Comparison of ENCODE assay signal across 9 mouse cellular contexts in genomic region chr11:97401082-97401481, GRCm38 (mm10). TPM values are rescaled to one million over a fixed set of nuclear protein-coding genes. Genes with fewer than 3 reads are reported as not detected.
DNase-seq lines count a peak whose midpoint lies in the region; ATAC-seq and TF ChIP-seq lines count a peak whose summit lies in the region.
"Had no signal": no experiment of that assay in that cellular context is flagged by ENCODE, and none has a peak within 500 bp of the region (broad histone marks: within the 10 kb centered on the region; RNA-seq: fewer than 3 reads in every experiment).

No protein-coding gene starts in this region.

- ATAC-seq in neural tube, embryonic 11.5 days (ENCODE audit: insufficient read depth, low FRiP score, low TSS enrichment) = no peak
- ATAC-seq in hindbrain, embryonic 13.5 days (ENCODE audit: low FRiP score) = peak; percentile 13; the same call in 1 of the 2 replicates
- ATAC-seq in midbrain, postnatal 0 days (ENCODE audit: low FRiP score) = peak; percentile 24; the same call in 1 of the 2 replicates
- no peak for ATAC-seq in kidney, embryonic 14.5 days (ENCODE audit: low FRiP score, low TSS enrichment)

- 17% methylated on average over 6 of the region's 6 CpGs for WGBS in neural tube, embryonic 11.5 days
- 8% methylated on average over 6 of the region's 6 CpGs for WGBS in hindbrain, embryonic 13.5 days
- WGBS in midbrain, postnatal 0 days = 16% methylated on average over 6 of the region's 6 CpGs
- WGBS in kidney, embryonic 14.5 days = 23% methylated on average over 6 of the region's 6 CpGs

- H3K4me2 ChIP-seq in neural tube, embryonic 11.5 days (ENCODE audit: low read depth) = no peak overlapping the region
- H3K4me2 ChIP-seq in hindbrain, embryonic 13.5 days = peak overlapping the region; percentile 64
- H3K4me2 ChIP-seq in midbrain, postnatal 0 days (ENCODE audit: low read depth, low read length, poor library complexity, severe bottlenecking) = no peak overlapping the region
- H3K4me2 ChIP-seq in kidney, embryonic 14.5 days (replicated peaks; ENCODE audit: low read depth, low read length) = no peak overlapping the region

- no peak for DNase-seq in neural tube, embryonic 11.5 days (ENCODE audit: low spot score)
- DNase-seq in neural tube, embryonic 10.5 days (ENCODE audit: extremely low spot score, low spot score) = no peak
- peak; percentile 70 to 71 for DNase-seq in cerebellum, postnatal 10 days
- peak; percentile 61 for DNase-seq in midbrain, postnatal 0 days (ENCODE audit: low spot score)
- DNase-seq in urinary bladder, postnatal 14 days (ENCODE audit: low spot score) = no peak
- no peak for DNase-seq in gastrocnemius, adult 8-10 months (ENCODE audit: low spot score in 2 of 2)

- 0 out of 2 replicates have a peak overlapping the region, but pooled peaks have one; percentile 10 for H3K9ac ChIP-seq in neural tube, embryonic 11.5 days (ENCODE audit: low read length)
- no peak overlapping the region for H3K9ac ChIP-seq in hindbrain, embryonic 13.5 days
- H3K9ac ChIP-seq in midbrain, postnatal 0 days (replicated peaks; ENCODE audit: low read length, poor library complexity, severe bottlenecking) = 0 out of 2 replicates have a peak overlapping the region, but pooled peaks have one; percentile 0
- H3K9ac ChIP-seq in kidney, embryonic 14.5 days (ENCODE audit: low read depth, low read length) = no peak overlapping the region

- H3K4me3 ChIP-seq in neural tube, embryonic 11.5 days (ENCODE audit: low read depth, low read length) = no peak overlapping the region
- no peak overlapping the region for H3K4me3 ChIP-seq in hindbrain, embryonic 13.5 days
- no peak overlapping the region for H3K4me3 ChIP-seq in midbrain, postnatal 0 days (ENCODE audit: low read depth, low read length)
- no peak overlapping the region for H3K4me3 ChIP-seq in kidney, embryonic 14.5 days (ENCODE audit: low read length)

- no peaks in the 10 kb centered on the region; the same call in 1 of the 2 replicates for H3K36me3 ChIP-seq in neural tube, embryonic 11.5 days (ENCODE audit: control insufficient read depth, insufficient read depth, low read length)
- peaks cover 11% of the 10 kb centered on the region for H3K36me3 ChIP-seq in hindbrain, embryonic 13.5 days
- H3K36me3 ChIP-seq in midbrain, postnatal 0 days (ENCODE audit: insufficient read depth, low read length) = peaks cover 8% of the 10 kb centered on the region
- H3K36me3 ChIP-seq in kidney, embryonic 14.5 days (ENCODE audit: control insufficient read depth, insufficient read depth, low read length) = no peaks in the 10 kb centered on the region

- TF ChIP-seq CTCF in midbrain, postnatal 0 days (IDR thresholded peaks at IDR 0.05) = no peak

- H3K9me3 ChIP-seq in neural tube, embryonic 11.5 days (ENCODE audit: control insufficient read depth, low read length) = no peaks in the 10 kb centered on the region
- no peaks in the 10 kb centered on the region for H3K9me3 ChIP-seq in hindbrain, embryonic 13.5 days
- no peaks in the 10 kb centered on the region for H3K9me3 ChIP-seq in midbrain, postnatal 0 days (ENCODE audit: low read length)
- no peaks in the 10 kb centered on the region for H3K9me3 ChIP-seq in kidney, embryonic 14.5 days (ENCODE audit: control insufficient read depth, low read length)

- peaks cover 22% of the 10 kb centered on the region for H3K4me1 ChIP-seq in neural tube, embryonic 11.5 days (ENCODE audit: control insufficient read depth, insufficient read depth, low read length)
- H3K4me1 ChIP-seq in hindbrain, embryonic 13.5 days (replicated peaks) = peaks cover 40% of the 10 kb centered on the region
- H3K4me1 ChIP-seq in midbrain, postnatal 0 days (ENCODE audit: insufficient read depth, low read length) = peaks cover 3% of the 10 kb centered on the region; the same call in 1 of the 2 replicates
- H3K4me1 ChIP-seq in kidney, embryonic 14.5 days (ENCODE audit: control insufficient read depth, insufficient read depth, low read length) = peaks cover 20% of the 10 kb centered on the region

- peaks cover 4% of the 10 kb centered on the region; the same call in 1 of the 2 replicates for H3K27me3 ChIP-seq in neural tube, embryonic 11.5 days (ENCODE audit: control insufficient read depth, insufficient read depth, low read length)
- H3K27me3 ChIP-seq in hindbrain, embryonic 13.5 days = peaks cover 12% of the 10 kb centered on the region
- H3K27me3 ChIP-seq in midbrain, postnatal 0 days (ENCODE audit: insufficient read depth, low read length) = no peaks in the 10 kb centered on the region
- H3K27me3 ChIP-seq in kidney, embryonic 14.5 days (ENCODE audit: control insufficient read depth, insufficient read depth, low read length) = peaks cover 9% of the 10 kb centered on the region

- H3K27ac ChIP-seq in neural tube, embryonic 11.5 days (ENCODE audit: low read depth, low read length) = peak overlapping the region; percentile 49; the same call in 1 of the 2 replicates
- peak overlapping the region; percentile 79 for H3K27ac ChIP-seq in hindbrain, embryonic 13.5 days
- H3K27ac ChIP-seq in midbrain, postnatal 0 days (ENCODE audit: low read depth, low read length) = peak overlapping the region; percentile 48
- H3K27ac ChIP-seq in kidney, embryonic 14.5 days (ENCODE audit: low read depth, low read length) = no peak overlapping the region

RNA-seq across cellular contexts. Expression of gene Arhgap23, which starts 14.3 kb away (rescaled TPM):
- 4.1 and 5.2 TPM in 2 replicates for polyA plus RNA-seq in neural tube, embryonic 11.5 days (2014; fragmentation: Nextera tagmentation; extraction: Ambion mirVana)
- polyA plus RNA-seq in hindbrain, embryonic 13.5 days (2015; fragmentation: Nextera tagmentation; extraction: Ambion mirVana) = 6.6 and 6.7 TPM in 2 replicates
- total RNA-seq in midbrain, postnatal 0 days (2014; rRNA removed) = 80.2 and 80.9 TPM in 2 replicates
- 9.2 and 9.6 TPM in 2 replicates for polyA plus RNA-seq in midbrain, postnatal 0 days (2015; fragmentation: Nextera tagmentation; extraction: Ambion mirVana)
- 5.2 and 7.4 TPM in 2 replicates for polyA plus RNA-seq in kidney, embryonic 14.5 days (2014; fragmentation: Nextera tagmentation; extraction: Ambion mirVana)
- total RNA-seq in gastrocnemius, adult 8-10 months (2022) = 1 to 10 TPM; 3.4 to 5.2 (median 4.5) TPM

RNA-seq across cellular contexts. Expression of gene Socs7, which starts 38.7 kb away (rescaled TPM):
- polyA plus RNA-seq in neural tube, embryonic 11.5 days (2014; fragmentation: Nextera tagmentation; extraction: Ambion mirVana) = 3.1 and 3.2 TPM in 2 replicates
- polyA plus RNA-seq in hindbrain, embryonic 13.5 days (2015; fragmentation: Nextera tagmentation; extraction: Ambion mirVana) = 8.4 and 9.2 TPM in 2 replicates
- 54.9 and 60.4 TPM in 2 replicates for total RNA-seq in midbrain, postnatal 0 days (2014; rRNA removed)
- polyA plus RNA-seq in midbrain, postnatal 0 days (2015; fragmentation: Nextera tagmentation; extraction: Ambion mirVana) = 6.9 and 7.4 TPM in 2 replicates
- 2.5 and 3.7 TPM in 2 replicates for polyA plus RNA-seq in kidney, embryonic 14.5 days (2014; fragmentation: Nextera tagmentation; extraction: Ambion mirVana)
- 10 to 100 TPM; 48.4 to 53.5 (median 51.7) TPM for total RNA-seq in gastrocnemius, adult 8-10 months (2022)

RNA-seq across cellular contexts. Expression of gene Gpr179, which starts 49.2 kb away (rescaled TPM):
- 0.04 and 0.08 TPM in 2 replicates for polyA plus RNA-seq in neural tube, embryonic 11.5 days (2014; fragmentation: Nextera tagmentation; extraction: Ambion mirVana)
- 0.16 and 0.25 TPM in 2 replicates for polyA plus RNA-seq in hindbrain, embryonic 13.5 days (2015; fragmentation: Nextera tagmentation; extraction: Ambion mirVana)
- 0.57 and 0.71 TPM in 2 replicates for total RNA-seq in midbrain, postnatal 0 days (2014; rRNA removed)
- polyA plus RNA-seq in midbrain, postnatal 0 days (2015; fragmentation: Nextera tagmentation; extraction: Ambion mirVana) = 0.66 and 0.78 TPM in 2 replicates
- polyA plus RNA-seq in kidney, embryonic 14.5 days (2014; fragmentation: Nextera tagmentation; extraction: Ambion mirVana) = 0.07 and 0.10 TPM in 2 replicates
- under 1 TPM in 1 of 4 experiments, not detected in 3; 0.05 TPM for total RNA-seq in gastrocnemius, adult 8-10 months (2022)
- polyA plus RNA-seq: erythroblast, embryonic 14.5 days had no signal

Comparison
In these comparisons a context has a peak if more than half of its experiments do, and no peak if none do; other contexts are left out.
1. ATAC-seq: peak in hindbrain, embryonic 13.5 days (single experiment) and midbrain, postnatal 0 days (single experiment); none in neural tube, embryonic 11.5 days (single experiment) and kidney, embryonic 14.5 days (single experiment).
2. DNase-seq: peak in cerebellum, postnatal 10 days (2 of 2) and midbrain, postnatal 0 days (single experiment); none in neural tube, embryonic 11.5 days (single experiment), neural tube, embryonic 10.5 days (single experiment), urinary bladder, postnatal 14 days (single experiment) and gastrocnemius, adult 8-10 months (0 of 2).
3. H3K9ac ChIP-seq: peak in neural tube, embryonic 11.5 days (single experiment) and midbrain, postnatal 0 days (single experiment); none in hindbrain, embryonic 13.5 days (single experiment) and kidney, embryonic 14.5 days (single experiment).